Mouse (Mus musculus) effector memory CD4-positive, alpha-beta T cell, adult 5 months (primary cell): ENCODE measurements around the gene Akr1c21. TPM values are rescaled to one million over a fixed set of nuclear protein-coding genes. Genes with fewer than 3 reads are reported as not detected.

Experiments
- polyA plus RNA-seq: library from polyadenylated mRNA; unstranded; fragments of 100-300 nt; shearing (Covaris generic); gene quantifications from one replicate; pipeline ENCODE4 v1.2.1, GENCODE M21; 2017

The Akr1c21 gene
- not detected for polyA plus RNA-seq

GRCm38 (mm10) chr13:4573871-4574270 lies at the start of gene Akr1c21:
Gene Akr1c21, plus strand, starts transcription at chr13:4574075.

GRCm38 (mm10) chr13:4608961-4609409 lies 35.1 kb downstream of the Akr1c21 start, which contains the start of gene Akr1e1:
Gene Akr1e1, minus strand, starts transcription at chr13:4609174.

Other genes with a start within 250 kb of the Akr1c21 start
- gene Akr1c6, start 139.8 kb upstream of the Akr1c21 start, polyA plus RNA-seq, result not detected
- not detected for gene Akr1c20, start 50.7 kb upstream of the Akr1c21 start, polyA plus RNA-seq
- gene Akr1e1, start 35.1 kb downstream of the Akr1c21 start, polyA plus RNA-seq, result 7.2 TPM